Mouse (Mus musculus): ENCODE data around the gene Zfp82.
"Not testable (repeated sequence)": the region's sequence is repeated elsewhere in the genome, so short reads cannot be mapped to it uniquely, and the experiment has no call there.

Gene Zfp82

DNA sequence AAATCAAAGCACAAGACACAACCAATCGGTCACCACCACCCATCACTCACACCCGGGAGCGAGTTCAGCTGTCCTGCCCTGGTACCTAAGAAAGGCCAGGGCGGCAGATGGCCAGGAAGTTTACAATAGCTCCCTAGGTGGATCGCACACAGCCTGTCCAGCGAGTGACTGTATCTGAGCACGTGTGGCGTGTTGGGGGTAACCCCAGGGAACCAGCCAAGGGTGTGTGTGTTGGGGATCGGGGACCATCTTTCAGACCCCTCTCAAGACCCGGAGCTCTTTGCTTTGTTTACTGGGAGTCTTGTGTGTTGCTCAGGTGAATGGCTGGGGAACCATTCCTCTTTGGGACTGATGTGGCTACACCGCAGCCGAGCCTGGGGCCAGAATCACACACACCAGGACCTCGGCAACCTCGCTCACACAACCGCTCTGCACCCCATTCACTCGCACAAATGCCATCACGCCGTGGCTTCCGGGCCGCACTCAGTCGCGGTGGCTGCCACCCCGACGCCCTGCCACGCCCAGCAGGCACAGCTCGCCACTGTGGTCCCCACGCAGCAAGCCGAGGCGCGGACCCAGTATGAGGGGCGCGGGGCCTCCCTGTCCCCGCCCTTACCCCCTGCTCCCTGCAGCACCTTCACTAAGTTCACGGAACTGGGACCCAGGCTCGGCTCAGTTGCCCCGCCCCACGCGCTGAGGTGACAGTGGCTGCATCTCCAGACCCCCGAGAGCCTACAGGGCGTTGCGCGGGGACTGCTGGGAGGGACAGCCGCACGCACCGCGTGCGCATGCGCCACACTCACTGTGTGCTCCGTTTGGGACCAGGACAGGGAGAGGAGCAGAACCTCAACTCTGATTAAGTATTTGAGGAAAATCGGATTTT, at the start of gene Zfp82:
TSS of gene Zfp82 (minus strand) at position 755 of the 883 bp plus-strand sequence.
- in situ Hi-C loops (cut with MboI, MseI) = no loop called here

DNA sequence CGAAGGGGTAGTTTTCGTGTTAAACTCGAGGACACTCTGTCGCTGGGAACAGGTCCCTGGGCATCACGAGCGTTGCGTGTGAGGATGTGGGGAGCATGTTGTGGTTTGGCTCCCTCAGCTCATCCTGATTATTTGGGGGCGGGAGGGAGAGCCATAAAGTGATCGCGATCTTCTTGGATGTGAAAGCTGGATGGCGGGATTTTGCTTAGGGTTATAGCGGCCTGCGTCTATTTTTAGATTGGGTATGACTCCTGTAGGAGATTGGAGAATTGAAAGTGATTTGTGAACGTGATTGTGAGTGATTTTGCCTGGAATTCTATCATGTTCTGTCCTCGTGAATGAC, 49.5 kb upstream of the Zfp82 start:
- in situ Hi-C loops (cut with MboI, MseI) = no loop called here

DNA sequence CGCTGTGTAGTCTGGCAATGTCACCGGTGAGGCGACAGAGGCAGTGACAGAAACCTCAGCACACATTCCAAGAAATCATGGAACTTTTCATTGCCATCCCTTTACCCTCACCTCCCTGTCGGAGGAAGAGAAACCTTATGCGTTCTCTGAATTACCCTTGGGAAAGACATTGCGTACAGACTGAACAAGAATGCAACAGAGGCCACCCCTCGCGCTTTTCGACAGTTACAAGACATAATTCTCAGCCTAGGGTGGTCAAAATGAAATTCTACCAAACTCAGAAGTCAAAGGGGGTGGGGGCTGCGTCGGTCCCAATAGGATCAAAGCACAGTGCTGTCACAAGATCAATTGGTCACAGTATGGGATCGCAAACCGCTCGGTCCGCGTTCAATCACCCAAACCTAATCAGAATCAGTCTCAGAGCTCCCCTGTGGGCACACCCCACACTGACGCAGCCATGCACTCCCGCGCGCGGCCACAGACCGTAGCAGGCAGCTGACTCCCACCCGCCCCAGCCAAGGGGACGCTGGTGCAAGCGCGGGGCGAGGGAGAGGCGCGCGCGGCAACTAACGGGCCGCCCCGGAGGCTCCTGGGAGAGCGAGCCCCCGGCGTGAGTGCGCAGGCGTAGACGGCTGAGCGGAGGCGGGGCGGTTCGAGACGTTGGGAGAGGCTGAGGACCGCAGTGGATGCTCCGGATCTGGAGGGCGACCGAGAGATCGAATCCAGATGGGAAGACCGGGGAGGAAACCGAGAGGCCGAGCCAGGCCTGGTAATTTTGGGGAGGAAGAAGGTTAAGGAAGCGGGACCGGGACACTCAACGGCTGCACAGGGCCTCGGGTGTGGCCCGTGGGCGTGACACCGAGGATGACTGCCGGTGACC, 48.8 kb upstream of the Zfp82 start, which contains the start of gene Zfp382:
TSS of gene Zfp382 (plus strand) at position 635 of the 880 bp plus-strand sequence.
- in situ Hi-C loops (cut with MboI, MseI) = no loop called here

DNA sequence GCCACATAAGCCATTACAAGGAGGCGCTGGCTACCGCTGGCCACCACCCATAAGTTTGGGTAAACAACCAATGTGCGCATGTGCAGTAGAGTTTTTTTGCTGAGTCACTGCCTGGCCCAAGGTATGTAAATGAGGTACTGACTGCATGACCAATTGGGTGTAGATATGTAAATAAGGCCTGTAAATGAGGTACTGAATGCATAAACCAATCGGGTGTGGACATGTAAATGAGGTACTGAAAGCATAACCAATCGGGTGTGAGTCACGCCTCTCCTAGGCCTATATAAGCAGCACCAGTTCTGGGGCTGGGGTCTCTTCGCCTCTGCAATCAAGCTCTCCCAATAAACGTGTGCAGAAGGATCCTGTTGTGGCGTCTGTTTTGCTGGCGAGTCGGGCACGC, 45.2 kb upstream of the Zfp82 start:
- in situ Hi-C loops (cut with MboI, MseI) = not testable (repeated sequence)

DNA sequence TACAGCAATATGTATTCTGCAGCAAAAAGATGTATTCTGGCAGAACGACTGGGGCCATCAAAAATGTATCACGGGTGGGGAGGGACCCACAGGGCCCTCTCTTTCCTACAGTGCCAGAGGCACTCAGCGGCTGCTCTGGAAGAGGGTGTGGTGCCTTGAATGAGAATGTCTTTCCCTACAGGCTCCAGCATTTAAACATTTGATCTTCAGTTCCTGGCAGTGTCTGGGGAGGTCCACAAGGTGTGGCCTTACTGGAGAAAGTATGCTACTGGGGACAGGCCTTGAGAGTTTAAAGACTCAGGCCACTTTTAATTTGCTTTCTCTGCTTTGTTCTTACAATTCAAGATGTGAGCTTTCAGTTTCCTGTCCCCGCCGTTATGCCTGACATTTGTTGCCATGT, 43.4 kb upstream of the Zfp82 start:
- in situ Hi-C loops (cut with MboI, MseI) = no loop called here

DNA sequence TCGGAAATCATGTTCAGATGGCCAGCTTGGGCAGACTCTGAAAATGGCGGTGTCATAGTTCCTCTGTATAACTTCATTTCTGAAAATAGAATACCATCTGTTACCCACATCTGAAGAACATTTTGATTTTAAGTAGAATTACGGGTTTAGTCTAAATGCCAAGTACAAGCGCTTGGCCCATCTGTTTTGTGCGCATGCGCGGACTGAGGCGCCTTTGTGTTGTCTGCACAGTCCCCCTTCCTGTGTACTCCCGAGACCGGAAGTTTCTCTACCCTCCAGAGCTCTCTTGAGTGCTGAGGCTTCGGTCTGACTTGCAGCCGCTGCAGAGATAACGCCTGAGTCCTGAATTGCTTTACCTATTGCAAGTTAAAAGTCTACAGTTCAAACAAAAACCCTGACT, 26.6 kb upstream of the Zfp82 start:
- in situ Hi-C loops (cut with MboI, MseI) = no loop called here

DNA sequence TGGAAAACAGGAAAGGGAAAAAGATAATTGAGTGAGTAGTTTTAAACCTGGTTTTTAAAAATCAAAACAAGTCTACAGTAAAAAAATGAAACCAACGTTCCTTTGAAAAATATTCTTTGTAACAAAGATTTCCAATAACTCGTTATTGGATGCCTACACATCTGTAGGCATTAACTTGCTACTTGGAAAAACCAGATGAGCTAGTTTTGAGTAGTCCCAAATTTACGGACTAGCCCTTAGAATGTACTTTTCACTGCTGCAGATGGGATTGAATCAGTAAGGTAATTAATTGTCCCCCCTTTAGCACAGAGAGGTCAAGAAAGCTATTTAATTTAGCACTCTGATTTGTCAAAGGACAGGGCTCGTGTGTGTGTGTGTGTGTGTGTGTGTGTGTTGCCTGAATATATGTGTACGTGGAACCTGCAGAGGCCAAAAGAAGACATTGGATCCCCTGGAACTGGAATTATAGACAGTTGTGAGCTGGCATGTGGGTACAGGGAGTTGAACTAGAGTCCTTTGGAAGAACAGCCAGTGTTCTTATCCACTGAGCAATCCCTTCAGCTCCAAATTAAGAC, 22.9 kb upstream of the Zfp82 start:
- in situ Hi-C loops (cut with MboI, MseI) = no loop called here

DNA sequence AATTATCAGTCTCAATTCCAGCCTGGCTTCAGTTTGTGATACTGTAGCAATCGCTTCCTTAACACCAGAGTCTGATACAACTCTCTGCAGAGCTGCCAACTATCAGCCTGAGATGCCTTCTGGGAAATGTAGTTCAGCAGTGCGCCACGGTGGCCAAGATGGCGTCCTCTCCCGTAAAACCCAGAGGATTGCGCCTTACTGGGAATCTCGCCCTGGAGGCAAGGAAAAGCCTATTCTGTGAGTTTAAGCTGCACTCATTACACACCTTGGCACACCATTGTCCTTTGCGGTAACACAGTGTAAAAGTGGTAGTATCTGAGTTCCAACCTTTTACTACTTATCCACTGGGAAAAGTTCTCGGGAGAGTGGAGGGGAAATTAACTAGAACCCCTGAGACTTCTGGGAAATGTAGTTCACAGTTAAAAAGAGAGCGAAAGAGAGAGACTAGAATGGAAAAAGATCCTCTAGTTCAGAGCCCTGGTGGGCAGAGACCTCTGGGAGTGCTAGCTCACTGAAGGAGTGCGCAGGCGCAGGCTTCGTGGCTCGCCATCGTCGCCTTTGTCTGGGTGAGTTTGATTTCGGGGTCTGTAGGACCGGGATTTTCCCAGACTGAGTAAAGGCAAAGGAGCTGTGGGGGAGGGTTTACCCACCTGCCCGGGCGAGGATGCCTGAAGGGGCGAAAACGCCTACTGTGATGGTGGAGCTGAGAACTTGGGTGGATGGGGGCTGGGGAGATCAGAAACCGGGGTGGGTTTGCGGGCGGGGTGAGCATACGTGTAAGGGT, 22.1 kb upstream of the Zfp82 start, which contains the start of gene Zfp260:
TSS of gene Zfp260 (plus strand) at position 132 of the 784 bp plus-strand sequence.
- in situ Hi-C loops (cut with MboI, MseI) = no loop called here

DNA sequence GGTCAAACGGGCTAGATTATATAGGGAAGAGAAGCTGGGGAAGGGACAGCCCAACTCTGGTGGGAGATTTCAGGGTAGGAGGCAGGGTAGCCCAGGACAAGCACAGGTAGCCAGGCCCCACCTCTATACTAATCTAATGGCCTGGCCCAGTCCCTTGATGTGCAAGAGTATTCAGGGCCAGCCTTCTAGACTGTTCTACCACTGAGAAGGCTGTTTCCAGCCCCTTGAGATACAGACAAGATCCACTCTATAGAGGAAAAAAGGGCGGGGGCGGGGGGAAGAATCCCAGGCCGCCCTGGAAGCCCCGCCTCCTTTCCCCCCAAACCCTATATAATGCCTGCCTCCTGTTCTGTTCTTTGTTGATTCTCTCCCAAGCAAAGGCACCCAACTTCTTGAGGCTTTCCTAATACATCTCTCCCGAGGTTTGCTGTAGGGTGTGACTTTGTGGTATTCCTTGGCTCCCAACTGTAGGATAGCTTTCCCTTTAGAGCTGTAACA, 21.3 kb upstream of the Zfp82 start:
- in situ Hi-C loops (cut with MboI, MseI) = no loop called here

DNA sequence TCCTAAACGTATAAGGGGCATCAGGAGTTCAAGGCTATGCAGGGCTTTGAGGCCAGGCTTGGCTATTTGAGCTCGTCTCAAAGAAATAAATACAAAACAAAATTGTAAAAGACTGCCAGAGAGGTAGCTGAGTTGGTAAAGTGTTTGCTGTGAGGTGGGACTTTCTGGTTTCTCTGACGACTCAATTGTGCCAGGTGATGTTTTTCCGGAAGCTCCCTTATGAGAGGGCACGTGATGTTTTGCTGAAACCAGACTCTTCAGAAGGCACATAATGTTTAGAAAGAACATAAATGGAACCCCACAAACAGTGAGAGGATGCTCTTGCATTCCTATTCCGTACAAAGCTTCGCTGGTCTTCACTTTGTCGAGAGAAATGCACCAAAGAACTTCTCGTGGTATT, 20.0 kb upstream of the Zfp82 start:
- in situ Hi-C loops (cut with MboI, MseI) = no loop called here

DNA sequence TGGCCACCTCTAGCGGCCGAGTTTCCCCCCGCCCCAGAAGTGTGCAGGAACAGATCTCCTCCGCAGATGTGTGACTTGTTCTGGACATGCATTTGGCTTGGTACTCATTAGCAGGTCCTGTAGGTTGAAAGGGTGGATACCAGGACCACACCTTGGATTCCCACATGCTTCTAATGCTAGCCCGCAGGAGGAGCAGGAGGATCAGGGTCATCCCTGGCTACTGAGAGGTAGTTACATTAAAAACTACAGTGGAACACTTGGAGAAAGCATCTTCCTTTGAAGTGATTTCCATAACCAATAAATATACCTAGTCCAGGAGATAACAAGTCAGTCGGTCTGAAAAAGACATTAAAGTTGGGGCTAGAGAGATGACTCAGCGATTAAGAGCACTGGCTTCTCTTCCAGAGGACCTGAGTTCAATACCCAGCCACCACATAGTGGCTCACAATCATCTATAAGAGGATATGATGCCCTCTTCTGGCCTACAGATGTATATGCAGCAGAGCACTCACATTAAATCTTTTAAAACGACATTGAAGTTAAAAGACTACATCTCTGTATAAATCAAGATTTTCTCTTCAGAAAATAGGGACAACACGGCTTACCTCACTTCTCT, 18.4 kb upstream of the Zfp82 start:
- in situ Hi-C loops (cut with MboI, MseI) = no loop called here

DNA sequence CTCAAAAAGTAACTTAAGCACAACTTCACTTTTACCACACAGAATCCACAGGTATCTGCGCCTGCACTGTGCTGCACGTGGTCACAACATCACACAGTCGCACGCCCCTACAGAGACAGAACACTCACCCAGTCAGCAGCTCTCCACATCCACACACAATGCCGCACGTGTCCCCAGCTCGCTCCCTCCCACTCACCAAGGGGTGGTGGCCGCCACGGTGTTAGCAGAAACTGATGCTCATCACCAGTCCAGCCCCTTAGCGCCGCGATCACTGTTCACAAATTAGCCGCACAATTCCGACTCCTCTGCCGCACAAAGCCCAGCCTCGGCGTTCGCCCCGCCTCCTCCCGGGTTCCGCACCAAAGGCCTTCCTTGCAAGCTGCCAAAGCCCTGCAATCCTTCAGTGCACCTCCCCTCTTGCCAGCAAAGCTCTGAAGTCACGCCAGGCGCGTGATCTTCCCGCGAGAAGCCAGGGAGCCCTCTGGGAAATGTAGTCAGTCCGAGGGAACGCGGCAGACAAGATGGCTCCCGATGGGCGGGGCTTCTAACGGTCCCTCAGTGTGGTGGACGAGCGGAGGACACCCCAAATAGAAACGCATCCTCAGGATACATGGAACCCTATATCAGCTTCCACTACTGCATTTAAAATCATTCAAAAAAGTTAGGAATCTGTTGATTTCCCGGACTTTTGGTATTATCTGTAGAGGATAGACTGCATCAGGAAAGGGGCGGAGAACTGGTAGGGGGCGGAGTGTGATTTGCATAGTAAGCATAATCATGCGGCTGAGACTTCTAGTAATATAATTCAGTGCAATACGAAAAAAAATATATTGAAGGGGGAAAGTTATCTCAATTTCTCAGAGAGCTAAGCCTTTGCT, 17.6 kb upstream of the Zfp82 start, which contains the start of the genes Gm26920 and Zfp566:
TSS of gene Gm26920 (minus strand) at position 319 of the 878 bp plus-strand sequence.
TSS of gene Zfp566 (minus strand) at position 436 of the 878 bp plus-strand sequence.
- in situ Hi-C loops (cut with MboI, MseI) = no loop called here

DNA sequence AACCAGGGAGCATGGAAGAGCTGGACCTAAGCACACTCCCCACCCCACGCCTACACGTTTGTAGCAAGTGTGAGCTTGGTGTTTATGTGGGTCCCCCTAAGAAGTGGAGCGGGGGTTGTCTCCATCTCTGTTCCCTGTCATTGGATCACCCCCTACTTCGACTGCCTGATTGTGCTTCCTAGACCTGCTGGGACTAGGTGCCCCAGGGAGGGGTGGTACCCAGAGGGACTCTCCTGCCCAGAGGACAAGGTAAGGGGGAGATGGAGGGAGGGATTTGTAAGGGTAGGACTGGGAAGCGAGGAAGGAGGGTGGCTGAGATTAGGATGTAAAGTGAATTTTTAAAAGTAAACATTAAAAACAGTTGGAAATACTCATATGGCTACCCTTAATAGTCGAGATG, 16.7 kb upstream of the Zfp82 start:
- in situ Hi-C loops (cut with MboI, MseI) = no loop called here

DNA sequence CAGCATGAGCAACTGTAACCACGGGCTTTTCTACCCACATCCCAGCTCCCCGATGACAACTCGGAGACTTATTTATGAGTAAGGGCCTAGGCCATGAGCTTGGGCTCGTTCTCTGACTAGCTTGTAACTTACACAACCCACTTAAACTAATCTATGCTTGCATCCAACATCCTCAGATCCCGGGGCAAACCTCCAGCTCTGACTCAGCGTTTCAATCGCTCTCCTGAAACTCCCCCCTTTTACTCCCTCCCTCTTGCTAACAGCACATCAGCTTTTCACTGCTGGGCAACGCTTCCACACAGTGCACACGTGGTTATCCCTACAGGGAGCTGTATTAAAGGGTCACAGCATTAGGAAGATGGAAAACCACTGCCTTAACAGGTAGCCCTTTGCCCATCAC, 13.8 kb upstream of the Zfp82 start:
- in situ Hi-C loops (cut with MboI, MseI) = no loop called here

DNA sequence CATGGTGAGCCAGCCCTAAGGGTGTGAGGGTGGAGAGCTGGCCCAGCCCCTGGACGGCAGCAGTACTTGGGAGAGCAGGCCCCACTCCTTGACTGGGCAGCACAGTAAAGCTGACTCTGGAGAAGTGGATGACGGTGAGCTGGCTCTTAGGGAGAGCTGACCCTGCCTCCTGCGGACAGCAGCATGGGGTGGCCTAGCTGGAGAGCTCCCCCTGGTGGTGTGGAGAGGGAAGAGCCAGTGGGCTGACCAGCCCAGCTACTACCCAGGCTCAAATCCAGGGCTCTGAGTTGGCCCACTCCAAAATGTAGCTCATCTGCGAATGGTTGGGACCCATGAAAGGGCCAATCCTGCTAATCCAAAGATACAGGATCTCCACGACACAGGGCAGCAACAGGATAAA, 8.1 kb downstream of the Zfp82 start:
- in situ Hi-C loops (cut with MboI, MseI) = no loop called here

DNA sequence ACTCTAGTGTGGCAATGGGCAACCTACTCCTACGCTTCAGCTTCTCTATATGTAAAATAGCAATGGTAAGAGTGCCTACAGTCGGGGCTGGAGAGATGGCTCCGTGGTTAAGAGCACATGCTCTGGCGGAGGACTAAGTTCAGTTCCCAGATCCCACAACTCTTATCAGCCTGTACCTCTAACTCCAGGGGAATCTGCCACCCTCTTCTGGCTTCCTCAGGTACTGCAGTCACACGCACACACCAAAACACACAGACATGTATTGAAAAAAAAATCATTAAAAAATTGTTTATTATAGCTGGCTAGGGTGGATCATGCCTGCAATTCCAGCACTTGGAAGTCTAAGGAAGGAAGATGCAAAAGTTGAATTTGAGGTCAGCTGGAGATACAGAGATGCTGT, 10.2 kb downstream of the Zfp82 start:
- in situ Hi-C loops (cut with MboI, MseI) = no loop called here

DNA sequence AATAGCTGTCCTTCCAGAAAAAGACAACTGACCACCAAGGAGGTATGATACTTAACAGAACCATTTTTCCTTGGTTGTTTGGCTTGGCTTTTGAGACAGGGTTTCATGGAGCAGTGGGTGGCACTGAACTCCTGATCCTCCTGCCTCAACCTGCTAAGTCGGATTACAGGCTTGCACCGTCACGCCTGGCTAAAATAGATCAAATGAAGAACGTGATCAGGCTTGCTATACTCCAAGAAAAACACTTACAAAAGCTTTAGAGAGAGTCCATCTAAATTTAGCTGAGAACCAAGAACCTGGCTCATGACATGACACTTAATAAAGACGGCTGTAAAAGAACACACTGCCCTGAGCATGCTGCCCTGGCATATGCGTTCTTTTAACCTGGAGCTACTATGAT, 12.4 kb downstream of the Zfp82 start:
- in situ Hi-C loops (cut with MboI, MseI) = no loop called here

DNA sequence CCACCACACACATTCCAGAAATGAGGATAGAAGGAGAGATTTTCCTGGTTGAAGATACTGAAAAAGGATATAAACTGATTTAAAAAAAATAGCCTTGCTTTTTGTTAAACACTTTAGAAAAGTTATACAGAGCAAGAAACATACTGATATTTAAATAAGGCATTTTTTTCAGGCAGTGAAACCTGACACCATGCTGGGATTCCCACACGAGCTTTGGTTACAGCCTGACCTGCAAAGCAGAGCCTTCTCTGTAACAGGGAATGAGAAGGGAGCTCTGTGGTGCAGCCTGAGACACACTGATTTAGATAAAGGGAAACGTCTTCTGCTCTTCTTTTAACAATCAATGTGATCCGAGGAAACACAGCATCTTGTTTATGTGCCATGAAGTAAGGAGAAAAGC, 19.1 kb downstream of the Zfp82 start:
- in situ Hi-C loops (cut with MboI, MseI) = no loop called here

DNA sequence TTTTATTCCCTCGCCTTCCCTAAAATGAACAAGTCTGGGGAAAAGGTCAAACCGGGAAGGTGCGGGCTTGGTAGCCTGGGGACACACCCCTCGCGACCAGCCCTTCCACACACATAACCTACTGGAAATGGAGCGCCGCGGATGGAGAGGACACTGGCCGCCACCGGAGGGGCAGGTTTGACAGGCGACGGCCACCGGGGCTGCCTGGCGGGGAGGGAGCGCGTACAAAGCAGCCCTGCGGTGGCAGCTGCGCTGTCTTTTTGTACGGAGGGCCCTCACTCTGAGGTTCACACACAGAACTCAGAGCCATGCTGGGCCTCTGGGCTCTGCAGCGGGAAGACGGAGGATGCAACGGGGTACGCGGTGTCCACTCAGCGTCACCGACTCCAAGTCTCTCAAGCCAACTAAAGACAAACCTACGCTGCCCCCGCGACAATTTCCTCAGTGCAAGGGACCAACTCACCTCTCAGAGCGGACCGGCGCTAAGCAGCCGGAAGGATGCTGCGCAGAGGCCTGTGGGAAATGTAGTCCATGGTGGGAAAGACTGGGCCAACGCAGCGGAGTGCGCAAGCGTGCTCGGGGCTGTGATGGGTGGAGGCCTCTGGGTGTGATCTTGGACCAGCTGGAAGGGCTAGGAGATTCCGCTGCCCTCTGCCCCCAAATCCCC, 21.7 kb downstream of the Zfp82 start, which contains the start of gene Zfp14:
TSS of gene Zfp14 (minus strand) at position 499 of the 667 bp plus-strand sequence.
- in situ Hi-C loops (cut with MboI, MseI) = no loop called here
